Mouse (Mus musculus): ENCODE measurements around the gene Pde9a.

GRCm38 (mm10) chr17:31424358-31424757, 38.3 kb downstream of the Pde9a start:
- TF ChIP-seq POLR2A (IDR thresholded peaks at IDR 0.05; ENCODE audit: borderline replicate concordance, low read depth, low read length): no peak
- TF ChIP-seq CTCF (IDR thresholded peaks at IDR 0.05; ENCODE audit: low read depth, low read length): no peak

All from bone marrow macrophage, adult 2 months (primary cell).